Mouse (Mus musculus): Measurements from ENCODE around the gene Hist2h2aa2.
"Not testable (repeated sequence)": the region's sequence is repeated elsewhere in the genome, so short reads cannot be mapped to it uniquely, and the experiment has no call there.

The Hist2h2aa2 gene

GRCm38 (mm10) chr3:96248141-96249033 is 8.3 kb upstream of the Hist2h2aa2 start:
- Histone ChIP-seq H3K36me3 (ENCODE audit: control insufficient read depth, insufficient read depth, low read length, poor library complexity, severe bottlenecking) (no peaks in the 10 kb centered on the region; the same call in 1 of the 2 replicates), H3K27me3 (ENCODE audit: control insufficient read depth, insufficient read depth, low read length, poor library complexity, severe bottlenecking) (no peaks in the 10 kb centered on the region)
- no peak for DNase-seq (ENCODE audit: low read depth, low spot score)

- no peak for DNase-seq (ENCODE audit: low read depth, low spot score)
- H3K27me3 ChIP-seq (ENCODE audit: control insufficient read depth, insufficient read depth, low read length, poor library complexity, severe bottlenecking), result no peaks in the 10 kb centered on the region
- H3K36me3 ChIP-seq (ENCODE audit: control insufficient read depth, insufficient read depth, low read length, poor library complexity, severe bottlenecking), result no peaks in the 10 kb centered on the region; the same call in 1 of the 2 replicates
Measured at GRCm38 (mm10) chr3:96247356-96248140, 7.5 kb upstream of the Hist2h2aa2 start.

- DNase-seq (ENCODE audit: low read depth, low spot score); H3K36me3 ChIP-seq (ENCODE audit: control insufficient read depth, insufficient read depth, low read length, poor library complexity, severe bottlenecking); H3K27me3 ChIP-seq (ENCODE audit: control insufficient read depth, insufficient read depth, low read length, poor library complexity, severe bottlenecking): not testable (repeated sequence)
Measured at GRCm38 (mm10) chr3:96246427-96246856, 6.4 kb upstream of the Hist2h2aa2 start, which contains the start of gene Hist2h3c1. Gene Hist2h3c1 (plus strand): TSS chr3:96246685.

- DNase-seq (ENCODE audit: low read depth, low spot score); H3K27me3 ChIP-seq (ENCODE audit: control insufficient read depth, insufficient read depth, low read length, poor library complexity, severe bottlenecking); H3K36me3 ChIP-seq (ENCODE audit: control insufficient read depth, insufficient read depth, low read length, poor library complexity, severe bottlenecking): not testable (repeated sequence)
Measured at GRCm38 (mm10) chr3:96246018-96246417, 5.9 kb upstream of the Hist2h2aa2 start.

GRCm38 (mm10) chr3:96245003-96245886 is 5.2 kb upstream of the Hist2h2aa2 start, which contains the start of gene Hist2h2aa1:
Gene Hist2h2aa1 (plus strand): TSS chr3:96245497.
- H3K36me3 ChIP-seq (ENCODE audit: control insufficient read depth, insufficient read depth, low read length, poor library complexity, severe bottlenecking); H3K27me3 ChIP-seq (ENCODE audit: control insufficient read depth, insufficient read depth, low read length, poor library complexity, severe bottlenecking): not testable (repeated sequence)
- DNase-seq (ENCODE audit: low read depth, low spot score), result peak; percentile 86

- no peaks in the 10 kb centered on the region for H3K27me3 ChIP-seq (ENCODE audit: control insufficient read depth, insufficient read depth, low read length, poor library complexity, severe bottlenecking)
- no peak for DNase-seq (ENCODE audit: low read depth, low spot score)
- H3K36me3 ChIP-seq (ENCODE audit: control insufficient read depth, insufficient read depth, low read length, poor library complexity, severe bottlenecking), result no peaks in the 10 kb centered on the region; the same call in 1 of the 2 replicates
Measured at GRCm38 (mm10) chr3:96243921-96244572, 4.0 kb upstream of the Hist2h2aa2 start.

GRCm38 (mm10) chr3:96240799-96241197 is 722 bp upstream of the Hist2h2aa2 start:
- no peak for DNase-seq (ENCODE audit: low read depth, low spot score)
- Histone ChIP-seq H3K36me3 (ENCODE audit: control insufficient read depth, insufficient read depth, low read length, poor library complexity, severe bottlenecking) (no peaks in the 10 kb centered on the region; the same call in 1 of the 2 replicates), H3K27me3 (ENCODE audit: control insufficient read depth, insufficient read depth, low read length, poor library complexity, severe bottlenecking) (no peaks in the 10 kb centered on the region)

GRCm38 (mm10) chr3:96238954-96239793 is 902 bp downstream of the Hist2h2aa2 start, which contains the start of gene Hist2h3c2:
Gene Hist2h3c2 (minus strand): TSS chr3:96239127.
- not testable (repeated sequence) for H3K27me3 ChIP-seq (ENCODE audit: control insufficient read depth, insufficient read depth, low read length, poor library complexity, severe bottlenecking); DNase-seq (ENCODE audit: low read depth, low spot score); H3K36me3 ChIP-seq (ENCODE audit: control insufficient read depth, insufficient read depth, low read length, poor library complexity, severe bottlenecking)

- no peak for DNase-seq (ENCODE audit: low read depth, low spot score)
- Histone ChIP-seq H3K36me3 (ENCODE audit: control insufficient read depth, insufficient read depth, low read length, poor library complexity, severe bottlenecking) (no peaks in the 10 kb centered on the region), H3K27me3 (ENCODE audit: control insufficient read depth, insufficient read depth, low read length, poor library complexity, severe bottlenecking) (no peaks in the 10 kb centered on the region)
Measured at GRCm38 (mm10) chr3:96237904-96238511, 2.1 kb downstream of the Hist2h2aa2 start.

GRCm38 (mm10) chr3:96237335-96237903 is 2.7 kb downstream of the Hist2h2aa2 start:
- no peak for DNase-seq (ENCODE audit: low read depth, low spot score)
- Histone ChIP-seq H3K36me3 (ENCODE audit: control insufficient read depth, insufficient read depth, low read length, poor library complexity, severe bottlenecking) (no peaks in the 10 kb centered on the region), H3K27me3 (ENCODE audit: control insufficient read depth, insufficient read depth, low read length, poor library complexity, severe bottlenecking) (no peaks in the 10 kb centered on the region)

GRCm38 (mm10) chr3:96236834-96237334 is 3.2 kb downstream of the Hist2h2aa2 start:
- no peak for DNase-seq (ENCODE audit: low read depth, low spot score)
- Histone ChIP-seq H3K36me3 (ENCODE audit: control insufficient read depth, insufficient read depth, low read length, poor library complexity, severe bottlenecking) (no peaks in the 10 kb centered on the region), H3K27me3 (ENCODE audit: control insufficient read depth, insufficient read depth, low read length, poor library complexity, severe bottlenecking) (no peaks in the 10 kb centered on the region)

- Histone ChIP-seq H3K27me3 (ENCODE audit: control insufficient read depth, insufficient read depth, low read length, poor library complexity, severe bottlenecking) (no peaks in the 10 kb centered on the region), H3K36me3 (ENCODE audit: control insufficient read depth, insufficient read depth, low read length, poor library complexity, severe bottlenecking) (no peaks in the 10 kb centered on the region)
- no peak for DNase-seq (ENCODE audit: low read depth, low spot score)
Measured at GRCm38 (mm10) chr3:96235836-96236235, 4.2 kb downstream of the Hist2h2aa2 start.

Data from splenic B cell, adult 2 months (primary cell).